Mouse (Mus musculus) limb, embryonic 14.5 days (tissue): Measurements from ENCODE around the gene Ppm1h. TPM values are rescaled to one million over a fixed set of nuclear protein-coding genes. Genes with fewer than 3 reads are reported as not detected.

ENCODE experiments used
- ATAC-seq: fragments of 200-750 bp; cut with Nextera tagmentation; 2 replicates; pipeline ENCODE4 v1.8.0; 2017; ENCODE audit warnings: low read depth, moderate number of reproducible peaks, moderate TSS enrichment; ENCODE audit not compliant: low FRiP score
- DNase-seq: peaks from one replicate; pipeline ENCODE4 v3.0.0-alpha.2; 2015; ENCODE audit warnings: low spot score
- H3K27ac ChIP-seq: fragments of 300-500 bp; sonication (generic); replicated peaks from 2 replicates; pipeline ENCODE4 v1.5.1; 2014; ENCODE audit warnings: low read depth, mild to moderate bottlenecking, low read length, moderate library complexity, mixed read lengths
- H3K27me3 ChIP-seq: fragments of 300-500 bp; sonication (generic); 2 replicates; pipeline ENCODE4 v1.6.1; 2014; ENCODE audit warnings: low read length, mixed read lengths; ENCODE audit not compliant: control insufficient read depth, insufficient read depth
- H3K36me3 ChIP-seq: fragments of 300-500 bp; sonication (generic); 2 replicates; pipeline ENCODE4 v1.6.1; 2014; ENCODE audit warnings: mild to moderate bottlenecking, low read length, moderate library complexity, mixed read lengths; ENCODE audit not compliant: control insufficient read depth, insufficient read depth
- H3K4me1 ChIP-seq: fragments of 300-500 bp; sonication (generic); 2 replicates; pipeline ENCODE4 v1.6.1; 2014; ENCODE audit warnings: antibody characterized with exemption, low read length, mixed read lengths; ENCODE audit not compliant: control insufficient read depth, insufficient read depth
- H3K4me2 ChIP-seq: fragments of 300-500 bp; sonication (generic); replicated peaks from 2 replicates; pipeline ENCODE4 v1.6.1; 2014; ENCODE audit warnings: low read depth, mild to moderate bottlenecking, low read length, moderate library complexity; ENCODE audit not compliant: severe bottlenecking
- H3K4me3 ChIP-seq: fragments of 300-500 bp; sonication (generic); replicated peaks from 2 replicates; pipeline ENCODE4 v1.5.1; 2014; ENCODE audit warnings: low read length
- H3K9ac ChIP-seq: fragments of 300-500 bp; sonication (generic); 2 replicates; pipeline ENCODE4 v1.6.1; 2014; ENCODE audit warnings: mild to moderate bottlenecking, low read depth, low read length, moderate library complexity; ENCODE audit not compliant: severe bottlenecking
- H3K9me3 ChIP-seq: fragments of 300-500 bp; sonication (generic); 2 replicates; pipeline ENCODE4 v1.6.1; 2016; ENCODE audit warnings: low read length; ENCODE audit not compliant: control insufficient read depth
- POLR2A ChIP-seq: fragments of 200-500 bp; IDR thresholded peaks from 2 replicates; pipeline ENCODE4 v1.8.0; 2012; ENCODE audit warnings: inconsistent platforms, mild to moderate bottlenecking, moderate library complexity, borderline replicate concordance; ENCODE audit not compliant: insufficient read depth, insufficient read length; ENCODE audit errors: extremely low read depth
- WGBS: fragments of 180-500 bp; shearing (Covaris S2); extraction: QIAGEN DNeasy Blood & Tissue Kit; methylation state at CpG from one replicate; pipeline ENCODE4 v1.1.7; 2014; 5-methylcytosine and 5-hydroxymethylcytosine counted together
- polyA plus RNA-seq, 2 experiments: library from polyadenylated mRNA; depleted of rRNA in 1 of 2; stranded (reverse) in 1 of 2; unstranded in 1 of 2; fragments of >200 nt; fragmentation: Nextera tagmentation in 1 of 2; extraction: Ambion mirVana in 1 of 2; gene quantifications; 2 replicates each; pipeline versions ENCODE4 v1.2.1 to v1.2.3; 2012 to 2014

The Ppm1h gene
- polyA plus RNA-seq, 2 experiments: 2.2 to 3.4 TPM

DNA sequence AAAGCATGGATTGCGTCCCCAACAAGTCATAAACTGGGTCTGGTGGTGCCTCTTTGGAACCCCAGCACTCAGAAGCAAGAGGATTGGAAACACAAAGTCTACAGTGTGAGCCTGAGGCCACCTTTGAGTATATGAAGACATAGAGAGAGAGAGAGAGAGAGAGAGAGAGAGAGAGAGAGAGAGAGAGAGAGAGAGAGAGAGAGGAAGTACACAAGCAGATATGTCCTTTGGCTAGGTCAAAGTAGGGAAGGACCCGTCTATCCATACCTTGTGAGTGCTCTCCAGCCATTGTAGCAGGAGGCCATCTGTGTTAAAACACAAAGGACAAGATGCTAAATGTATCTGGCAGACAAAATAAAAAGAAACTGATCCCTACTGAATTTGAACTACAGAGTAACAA is 279.4 kb downstream of the Ppm1h start:
- Histone ChIP-seq H3K27ac (no peak overlapping the region), H3K36me3 (no peaks in the 10 kb centered on the region), H3K9ac (no peak overlapping the region), H3K27me3 (no peaks in the 10 kb centered on the region), H3K4me3 (no peak overlapping the region), H3K4me2 (no peak overlapping the region), H3K9me3 (no peaks in the 10 kb centered on the region), H3K4me1 (peaks cover 9% of the 10 kb centered on the region)
- 85% methylated on average over 2 of the region's 2 CpGs for WGBS
- no peak for TF ChIP-seq POLR2A
- DNase-seq (no peak), ATAC-seq (no peak)

GRCm38 (mm10) chr10:122958699-122959098 is 280.1 kb downstream of the Ppm1h start:
- H3K4me1 ChIP-seq: peaks cover 13% of the 10 kb centered on the region
- no peak overlapping the region for H3K27ac ChIP-seq
- no peak for TF ChIP-seq POLR2A
- no peak for DNase-seq
- H3K4me3 ChIP-seq: no peak overlapping the region
- 90% methylated on average over 5 of the region's 5 CpGs for WGBS
- no peak overlapping the region for H3K9ac ChIP-seq
- H3K27me3 ChIP-seq: no peaks in the 10 kb centered on the region
- H3K9me3 ChIP-seq: no peaks in the 10 kb centered on the region
- H3K4me2 ChIP-seq: no peak overlapping the region
- no peak for ATAC-seq
- H3K36me3 ChIP-seq: no peaks in the 10 kb centered on the region

DNA sequence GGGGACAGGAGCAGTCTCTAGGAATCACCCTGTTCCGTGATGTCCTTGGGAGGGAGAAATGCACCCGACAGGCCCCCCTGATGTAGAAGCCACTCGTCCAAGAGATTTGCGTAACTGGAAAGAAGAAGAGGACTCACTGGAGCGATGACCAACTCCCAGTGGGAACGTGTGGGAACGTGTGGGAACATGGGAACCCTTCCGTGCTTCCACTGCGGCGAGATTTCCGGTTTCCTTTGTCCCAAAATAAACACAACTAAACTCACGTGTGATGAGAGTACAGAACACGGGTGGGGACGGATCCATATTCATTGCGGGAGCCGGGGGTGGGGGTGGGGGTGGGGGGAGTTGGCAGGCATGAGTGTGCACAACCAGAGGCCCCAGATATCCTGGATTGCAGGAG is 281.7 kb downstream of the Ppm1h start:
- no peak overlapping the region for H3K4me3 ChIP-seq
- TF ChIP-seq POLR2A: no peak
- H3K27ac ChIP-seq: no peak overlapping the region
- no peaks in the 10 kb centered on the region for H3K36me3 ChIP-seq
- H3K9ac ChIP-seq: no peak overlapping the region
- H3K4me1 ChIP-seq: peaks cover 19% of the 10 kb centered on the region
- ATAC-seq (no peak), DNase-seq (no peak)
- no peaks in the 10 kb centered on the region for H3K27me3 ChIP-seq
- no peaks in the 10 kb centered on the region for H3K9me3 ChIP-seq
- no peak overlapping the region for H3K4me2 ChIP-seq
- WGBS: 86% methylated on average over 16 of the region's 16 CpGs

DNA sequence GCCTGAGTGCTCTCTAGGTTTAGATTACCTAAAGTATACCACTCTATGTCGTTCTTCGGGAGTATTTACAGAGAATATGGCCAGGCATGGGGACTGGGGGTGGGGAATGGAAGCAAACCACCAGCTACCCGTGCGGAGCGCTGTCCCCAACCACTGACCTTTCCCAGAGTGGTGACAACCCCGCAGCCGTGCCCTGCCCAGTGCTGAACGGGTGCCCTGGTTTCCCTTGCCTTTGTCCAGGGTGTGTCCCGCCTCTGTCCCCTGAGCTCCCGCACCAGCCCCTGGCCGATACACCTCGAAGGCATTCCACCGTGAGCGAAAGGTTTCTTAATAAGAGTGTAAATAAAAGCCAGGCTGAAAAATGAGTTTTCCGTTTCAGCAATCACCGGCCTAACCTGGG is 282.2 kb downstream of the Ppm1h start:
- TF ChIP-seq POLR2A: no peak
- 63% methylated on average over 16 of the region's 16 CpGs for WGBS
- no peaks in the 10 kb centered on the region for H3K27me3 ChIP-seq
- no peak overlapping the region for H3K9ac ChIP-seq
- no peak overlapping the region for H3K4me2 ChIP-seq
- H3K9me3 ChIP-seq: no peaks in the 10 kb centered on the region
- ATAC-seq (0 out of 2 replicates have a peak, but pooled peaks have one; percentile 11), DNase-seq (no peak)
- H3K27ac ChIP-seq: no peak overlapping the region
- no peaks in the 10 kb centered on the region for H3K36me3 ChIP-seq
- no peak overlapping the region for H3K4me3 ChIP-seq
- peaks cover 19% of the 10 kb centered on the region for H3K4me1 ChIP-seq

GRCm38 (mm10) chr10:122961494-122961893 is 282.9 kb downstream of the Ppm1h start:
- H3K4me3 ChIP-seq: no peak overlapping the region
- no peak overlapping the region for H3K9ac ChIP-seq
- H3K4me1 ChIP-seq: peaks cover 19% of the 10 kb centered on the region
- DNase-seq (no peak), ATAC-seq (no peak)
- no peaks in the 10 kb centered on the region for H3K27me3 ChIP-seq
- H3K27ac ChIP-seq: no peak overlapping the region
- no peaks in the 10 kb centered on the region for H3K36me3 ChIP-seq
- no peak for TF ChIP-seq POLR2A
- H3K9me3 ChIP-seq: no peaks in the 10 kb centered on the region
- 52% methylated on average over 9 of the region's 9 CpGs for WGBS
- H3K4me2 ChIP-seq: no peak overlapping the region

DNA sequence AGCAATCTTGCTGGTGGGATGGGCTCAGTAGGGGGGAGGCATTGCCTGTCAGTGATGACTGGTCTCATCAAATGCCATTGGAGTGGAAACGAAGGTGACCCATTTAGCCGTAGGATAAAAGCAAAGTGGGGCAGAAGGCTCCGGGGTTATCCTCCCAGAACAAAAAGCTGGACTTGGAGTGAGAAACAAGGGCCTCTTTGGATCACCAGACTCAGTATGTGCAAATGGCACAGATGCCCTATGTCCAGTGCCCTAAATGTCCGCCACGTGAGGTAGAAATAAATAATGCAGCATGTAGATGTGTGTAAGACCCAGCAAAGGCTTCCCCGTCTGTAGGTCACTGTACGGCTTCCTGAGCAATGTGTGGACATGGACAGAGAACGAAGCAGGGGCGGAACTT is 284.1 kb downstream of the Ppm1h start:
- Histone ChIP-seq H3K4me3 (no peak overlapping the region), H3K9me3 (no peaks in the 10 kb centered on the region), H3K4me1 (peaks cover 19% of the 10 kb centered on the region), H3K27ac (no peak overlapping the region), H3K4me2 (no peak overlapping the region), H3K36me3 (no peaks in the 10 kb centered on the region), H3K27me3 (no peaks in the 10 kb centered on the region), H3K9ac (no peak overlapping the region)
- TF ChIP-seq POLR2A: no peak
- WGBS: 75% methylated on average over 9 of the region's 9 CpGs
- DNase-seq (no peak), ATAC-seq (no peak)
